Mouse (Mus musculus) lung, postnatal 0 days (tissue): Measurements from ENCODE around the gene S1pr4. TPM values are rescaled to one million over a fixed set of nuclear protein-coding genes. Genes with fewer than 3 reads are reported as not detected.

ENCODE experiments used
- ATAC-seq: fragments of 200-750 bp; cut with Nextera tagmentation; 2 replicates; pipeline ENCODE4 v1.8.0; 2017; ENCODE audit warnings: moderate library complexity
- DNase-seq: peaks from one replicate; pipeline ENCODE4 v3.0.0-alpha.2; 2016; ENCODE audit warnings: low spot score
- H3K27ac ChIP-seq: fragments of 300-500 bp; sonication (generic); 2 replicates; pipeline ENCODE4 v1.5.1; 2014; ENCODE audit warnings: antibody characterized with exemption, mild to moderate bottlenecking, low read length, mixed read lengths
- H3K27me3 ChIP-seq: fragments of 300-500 bp; sonication (generic); replicated peaks from 2 replicates; pipeline ENCODE4 v1.6.1; 2014; ENCODE audit warnings: low read length, mixed read lengths; ENCODE audit not compliant: insufficient read depth
- H3K36me3 ChIP-seq: fragments of 300-500 bp; sonication (generic); 2 replicates; pipeline ENCODE4 v1.6.1; 2014; ENCODE audit warnings: low read length, mixed read lengths; ENCODE audit not compliant: insufficient read depth
- H3K4me1 ChIP-seq: fragments of 300-500 bp; sonication (generic); 2 replicates; pipeline ENCODE4 v1.6.1; 2014; ENCODE audit warnings: antibody characterized with exemption, low read depth, low read length, mixed read lengths; ENCODE audit not compliant: insufficient read depth
- H3K4me2 ChIP-seq: fragments of 300-500 bp; sonication (generic); replicated peaks from 2 replicates; pipeline ENCODE4 v1.6.1; 2014; ENCODE audit warnings: low read depth, mild to moderate bottlenecking, low read length, moderate library complexity, mixed read lengths
- H3K4me3 ChIP-seq: fragments of 300-500 bp; sonication (generic); 2 replicates; pipeline ENCODE4 v1.5.1; 2014; ENCODE audit warnings: low read depth, low read length
- H3K9ac ChIP-seq: fragments of 300-500 bp; sonication (generic); replicated peaks from 2 replicates; pipeline ENCODE4 v1.6.1; 2014; ENCODE audit warnings: low read depth, mild to moderate bottlenecking
- H3K9me3 ChIP-seq: fragments of 300-500 bp; sonication (generic); 2 replicates; pipeline ENCODE4 v1.6.1; 2016; ENCODE audit warnings: low read length, mixed read lengths
- CTCF ChIP-seq: IDR thresholded peaks from 2 replicates; pipeline ENCODE4 v1.5.1; 2016; ENCODE audit warnings: antibody characterized with exemption, mild to moderate bottlenecking
- EP300 ChIP-seq: IDR thresholded peaks from 2 replicates; pipeline ENCODE4 v1.6.1; 2016; ENCODE audit warnings: antibody characterized with exemption, mild to moderate bottlenecking, control low read depth
- WGBS: fragments of 180-500 bp; shearing (Covaris S2); extraction: QIAGEN DNeasy Blood & Tissue Kit; methylation state at CpG from one replicate; pipeline ENCODE4 v1.1.7; 2014; 5-methylcytosine and 5-hydroxymethylcytosine counted together
- polyA plus RNA-seq: library from polyadenylated mRNA; unstranded; fragments of >200 nt; fragmentation: Nextera tagmentation; extraction: Ambion mirVana; gene quantifications from 2 replicates; pipeline ENCODE4 v1.2.1, GENCODE M21; 2015

Gene S1pr4
- polyA plus RNA-seq, 1 experiment from 2014 or later = 19.3 TPM

GRCm38 (mm10) chr10:81502658-81503057, 2.7 kb upstream of the S1pr4 start:
- Histone ChIP-seq H3K27ac (no peak overlapping the region), H3K36me3 (no peaks in the 10 kb centered on the region), H3K9ac (no peak overlapping the region), H3K4me3 (peak overlapping the region; percentile 14; the same call in 1 of the 2 replicates), H3K4me1 (0 out of 2 replicates have a peak, but pooled peaks cover 3% of the 10 kb centered on the region), H3K4me2 (peak overlapping the region; percentile 60), H3K9me3 (no peaks in the 10 kb centered on the region), H3K27me3 (no peaks in the 10 kb centered on the region; the same call in 1 of the 2 replicates)
- ATAC-seq (peak; percentile 62), DNase-seq (peak; percentile 74)
- WGBS = 11% methylated on average over 33 of the region's 36 CpGs
- TF ChIP-seq EP300 (no peak), CTCF (peak; percentile 100)

GRCm38 (mm10) chr10:81501863-81502262, 1.9 kb upstream of the S1pr4 start:
- no peaks in the 10 kb centered on the region; the same call in 1 of the 2 replicates for H3K27me3 ChIP-seq
- no peaks in the 10 kb centered on the region for H3K9me3 ChIP-seq
- peaks cover 7% of the 10 kb centered on the region; the same call in 1 of the 2 replicates for H3K4me1 ChIP-seq
- H3K4me3 ChIP-seq = no peak overlapping the region
- no peak overlapping the region for H3K9ac ChIP-seq
- WGBS = 82% methylated on average over 5 of the region's 5 CpGs
- DNase-seq (no peak), ATAC-seq (no peak)
- H3K36me3 ChIP-seq = no peaks in the 10 kb centered on the region
- no peak for TF ChIP-seq CTCF
- TF ChIP-seq EP300 = no peak
- no peak overlapping the region for H3K27ac ChIP-seq
- no peak overlapping the region for H3K4me2 ChIP-seq

GRCm38 (mm10) chr10:81499250-81499901, 556 bp downstream of the S1pr4 start:
- Histone ChIP-seq H3K36me3 (no peaks in the 10 kb centered on the region), H3K4me1 (peaks cover 16% of the 10 kb centered on the region; the same call in 1 of the 2 replicates), H3K27ac (peak overlapping the region; percentile 57; the same call in 1 of the 2 replicates), H3K9me3 (no peaks in the 10 kb centered on the region), H3K4me3 (peak overlapping the region; percentile 16), H3K27me3 (no peaks in the 10 kb centered on the region; the same call in 1 of the 2 replicates), H3K4me2 (peak overlapping the region; percentile 86), H3K9ac (no peak overlapping the region)
- DNase-seq (peak; percentile 52), ATAC-seq (no peak)
- no peak for TF ChIP-seq EP300
- no peak for TF ChIP-seq CTCF
- WGBS = 63% methylated on average over 21 of the region's 23 CpGs

GRCm38 (mm10) chr10:81498316-81499249, 1.3 kb downstream of the S1pr4 start:
- peak; percentile 41 for TF ChIP-seq CTCF
- TF ChIP-seq EP300 = no peak
- Histone ChIP-seq H3K9ac (no peak overlapping the region), H3K4me2 (peak overlapping the region; percentile 86), H3K27me3 (no peaks in the 10 kb centered on the region; the same call in 1 of the 2 replicates), H3K36me3 (no peaks in the 10 kb centered on the region), H3K9me3 (no peaks in the 10 kb centered on the region), H3K27ac (peak overlapping the region; percentile 57; the same call in 1 of the 2 replicates), H3K4me3 (peak overlapping the region; percentile 16), H3K4me1 (peaks cover 16% of the 10 kb centered on the region; the same call in 1 of the 2 replicates)
- DNase-seq = no peak
- 72% methylated on average over 38 of the region's 38 CpGs for WGBS
- no peak for ATAC-seq

- Histone ChIP-seq H3K4me3 (peak overlapping the region; percentile 16), H3K27me3 (no peaks in the 10 kb centered on the region), H3K4me2 (peak overlapping the region; percentile 86), H3K4me1 (peaks cover 13% of the 10 kb centered on the region; the same call in 1 of the 2 replicates), H3K27ac (0 out of 2 replicates have a peak overlapping the region, but pooled peaks have one; percentile 9), H3K36me3 (no peaks in the 10 kb centered on the region), H3K9ac (no peak overlapping the region), H3K9me3 (no peaks in the 10 kb centered on the region)
- WGBS = 74% methylated on average over 17 of the region's 17 CpGs
- TF ChIP-seq EP300 = no peak
- TF ChIP-seq CTCF = no peak
- ATAC-seq (no peak), DNase-seq (no peak)
These were observed 2.3 kb downstream of the S1pr4 start for GRCm38 (mm10) chr10:81497401-81498270.
